Mouse (Mus musculus) Patski (cell line): ENCODE measurements around the gene Ddx51. TPM values are rescaled to one million over a fixed set of nuclear protein-coding genes. Genes with fewer than 3 reads are reported as not detected.

Experiments used
- ATAC-seq: fragments of 100-300 bp; one replicate; pipeline ENCODE4 v1.8.0; 2021
- CTCF ChIA-PET: fragments of 350-600 bp; sonication (Branson Sonifier 250); formaldehyde crosslinking; loops from one replicate; lab custom pipeline; 2022; ENCODE audit warnings: inconsistent platforms; lab: Charles Lee
- POLR2A ChIA-PET: fragments of 350-600 bp; sonication (Branson Sonifier 250); formaldehyde crosslinking; loops from one replicate; lab custom pipeline; 2022; ENCODE audit warnings: antibody characterized with exemption, inconsistent platforms; lab: Charles Lee
- DNase-seq: peaks from one replicate; pipeline ENCODE4 v3.0.0-alpha.2; 2011; ENCODE audit warnings: low read depth, low spot score
- H3K27me3 ChIP-seq: fragments of 371-371 bp; one replicate; pipeline ENCODE4 v1.5.1; 2021
- CTCF ChIP-seq: fragments of 100-300 bp; IDR thresholded peaks from one replicate; pipeline ENCODE4 v1.5.1; 2021
- in situ Hi-C: fragments of 300-500 bp; cut with MboI; formaldehyde crosslinking; loops from 3 replicates; pipeline ENCODE4 v1.11.1; 2018; ENCODE audit warnings: low pct_unique_long_range_greater_than_20kb, mixed read lengths
- polyA plus RNA-seq: library from polyadenylated mRNA; unstranded; gene quantifications from one replicate; pipeline ENCODE4 v1.2.3, GENCODE M21; 2021

Ddx51 gene
- polyA plus RNA-seq, 1 experiment from 2014 or later: 29.3 TPM

- in situ Hi-C loops: no loop called here
Measured at GRCm38 (mm10) chr5:110646377-110646776, 6.9 kb upstream of the Ddx51 start.

GRCm38 (mm10) chr5:110653686-110654085, 435 bp downstream of the Ddx51 start:
- in situ Hi-C loops: no loop called here
- ATAC-seq: peak; percentile 23
- ChIA-PET POLR2A (interaction anchor here (1.2 to 1.8 kb wide), 2 partner anchors 17 to 156 kb away, joined by 3 to 4 read pairs; no protein-coding TSS in a partner anchor), CTCF (interaction anchor here (0.7 to 3.0 kb wide), 2 partner anchors 14 to 17 kb away, joined by 3 to 11 read pairs; no protein-coding TSS in a partner anchor)
- no peaks in the 10 kb centered on the region for H3K27me3 ChIP-seq
- TF ChIP-seq CTCF: no peak
- no peak for DNase-seq

More at GRCm38 (mm10) chr5:110646377-110646776, 6.9 kb upstream of the Ddx51 start:
- ATAC-seq: no peak
- TF ChIP-seq CTCF: no peak
- DNase-seq: no peak
- POLR2A ChIA-PET: no interaction called here
- CTCF ChIA-PET: interaction anchor here (1.0 kb wide), 1 partner anchor 152 kb away, joined by 4 read pairs; no protein-coding TSS in a partner anchor
- H3K27me3 ChIP-seq: no peaks in the 10 kb centered on the region

GRCm38 (mm10) chr5:110659682-110660081, 6.4 kb downstream of the Ddx51 start:
- DNase-seq (no peak), ATAC-seq (no peak)
- ChIA-PET POLR2A (interaction anchor here (1.7 kb wide), 1 partner anchor 12 kb away, joined by 6 read pairs; no protein-coding TSS in a partner anchor), CTCF (interaction anchor here (1.2 to 2.0 kb wide), 3 partner anchors 12 to 20 kb away, joined by 3 to 8 read pairs (median 3); no protein-coding TSS in a partner anchor)
- TF ChIP-seq CTCF: no peak
- H3K27me3 ChIP-seq: no peaks in the 10 kb centered on the region
- in situ Hi-C loops: no loop called here

- TF ChIP-seq CTCF: no peak
- CTCF ChIA-PET: interaction anchor here (0.8 kb wide), 1 partner anchor 17 kb away, joined by 5 read pairs; no protein-coding TSS in a partner anchor
- in situ Hi-C loops: no loop called here
- no peaks in the 10 kb centered on the region for H3K27me3 ChIP-seq
- POLR2A ChIA-PET: interaction anchor here (1.4 kb wide), 1 partner anchor 9 kb away, joined by 5 read pairs; no protein-coding TSS in a partner anchor
- ATAC-seq: no peak
- DNase-seq: no peak
Measured at GRCm38 (mm10) chr5:110664041-110664440, 10.8 kb downstream of the Ddx51 start.

GRCm38 (mm10) chr5:110664750-110665269, 11.6 kb downstream of the Ddx51 start:
- no peak for TF ChIP-seq CTCF
- CTCF ChIA-PET: interaction anchor here (0.8 kb wide), 1 partner anchor 17 kb away, joined by 5 read pairs; no protein-coding TSS in a partner anchor
- in situ Hi-C loops: no loop called here
- no peak for ATAC-seq
- POLR2A ChIA-PET: interaction anchor here (1.4 kb wide), 1 partner anchor 8 kb away, joined by 5 read pairs; no protein-coding TSS in a partner anchor
- no peak for DNase-seq
- no peaks in the 10 kb centered on the region for H3K27me3 ChIP-seq

- POLR2A ChIA-PET: no interaction called here
- no peak for ATAC-seq
- CTCF ChIA-PET: no interaction called here
- no peak for TF ChIP-seq CTCF
- DNase-seq: no peak
- in situ Hi-C loops: no loop called here
- no peaks in the 10 kb centered on the region for H3K27me3 ChIP-seq
Measured at GRCm38 (mm10) chr5:110665486-110666121, 12.4 kb downstream of the Ddx51 start.

GRCm38 (mm10) chr5:110682041-110682440, 28.8 kb downstream of the Ddx51 start:
- DNase-seq (no peak), ATAC-seq (no peak)
- no peak for TF ChIP-seq CTCF
- ChIA-PET POLR2A (interaction anchor here (1.0 kb wide), 1 partner anchor 24 kb away, joined by 3 read pairs; no protein-coding TSS in a partner anchor), CTCF (interaction anchor here (1.5 to 2.4 kb wide), 2 partner anchors 11 to 18 kb away, joined by 5 to 9 read pairs; no protein-coding TSS in a partner anchor)
- H3K27me3 ChIP-seq: no peaks in the 10 kb centered on the region
- in situ Hi-C loops: no loop called here

- POLR2A ChIA-PET: interaction anchor here (0.5 kb wide), 1 partner anchor 22 kb away, joined by 4 read pairs; no protein-coding TSS in a partner anchor
- no peaks in the 10 kb centered on the region for H3K27me3 ChIP-seq
- DNase-seq (no peak), ATAC-seq (no peak)
- no peak for TF ChIP-seq CTCF
- CTCF ChIA-PET: interaction anchor here (1.2 kb wide), 1 partner anchor 13 kb away, joined by 5 read pairs; no protein-coding TSS in a partner anchor
- in situ Hi-C loops: no loop called here
Measured at GRCm38 (mm10) chr5:110698617-110699016, 45.4 kb downstream of the Ddx51 start.

GRCm38 (mm10) chr5:110704004-110704403, 50.8 kb downstream of the Ddx51 start:
- DNase-seq: peak; percentile 6
- TF ChIP-seq CTCF: no peak
- ATAC-seq: no peak
- POLR2A ChIA-PET: no interaction called here
- in situ Hi-C loops: no loop called here
- H3K27me3 ChIP-seq: no peaks in the 10 kb centered on the region
- CTCF ChIA-PET: interaction anchor here (1.0 to 1.8 kb wide), 3 partner anchors 10 to 68 kb away, joined by 3 to 5 read pairs (median 3); no protein-coding TSS in a partner anchor

- no peak for TF ChIP-seq CTCF
- no peak for ATAC-seq
- in situ Hi-C loops: no loop called here
- ChIA-PET POLR2A (no interaction called here), CTCF (no interaction called here)
- no peaks in the 10 kb centered on the region for H3K27me3 ChIP-seq
- peak; percentile 28 for DNase-seq
Measured at GRCm38 (mm10) chr5:110709256-110709655, 56.0 kb downstream of the Ddx51 start.

Other genes with a start within 250 kb of the Ddx51 start
- gene Fbrsl1, start 204.9 kb upstream of the Ddx51 start, polyA plus RNA-seq: 33.6 TPM
- not detected for gene Galnt9, start 109.1 kb upstream of the Ddx51 start, polyA plus RNA-seq
- gene Noc4l, start within 50 bp of the Ddx51 start, polyA plus RNA-seq: 42.0 TPM
- 49.4 TPM for gene Ep400, start 117.3 kb downstream of the Ddx51 start, polyA plus RNA-seq
- gene Pus1, start 127.2 kb downstream of the Ddx51 start, polyA plus RNA-seq: 59.2 TPM
- 63.7 TPM for gene Ulk1, start 156.6 kb downstream of the Ddx51 start, polyA plus RNA-seq
- 45.7 TPM for gene Hscb, start 186.3 kb downstream of the Ddx51 start, polyA plus RNA-seq
- gene Chek2, start 186.5 kb downstream of the Ddx51 start, polyA plus RNA-seq: 21.3 TPM
- gene Ttc28, start 226.4 kb downstream of the Ddx51 start, polyA plus RNA-seq: 9.0 TPM